Mouse (Mus musculus) brown adipose tissue, adult 24 weeks (tissue): ENCODE results near the gene Thsd7a. TPM values are rescaled to one million over a fixed set of nuclear protein-coding genes. Genes with fewer than 3 reads are reported as not detected.

Source experiments
- H3K27ac ChIP-seq: fragments of 200-500 bp; replicated peaks from 2 replicates; pipeline ENCODE4 v1.5.1; 2012; ENCODE audit warnings: low read depth, mild to moderate bottlenecking, low read length
- H3K4me1 ChIP-seq: fragments of 200-500 bp; 2 replicates; pipeline ENCODE4 v1.6.1; 2012; ENCODE audit warnings: low read length, mixed read lengths; ENCODE audit not compliant: control insufficient read depth, insufficient read depth, insufficient read length
- H3K4me3 ChIP-seq: fragments of 200-500 bp; 2 replicates; pipeline ENCODE4 v1.5.1; 2012; ENCODE audit warnings: low read depth, mild to moderate bottlenecking, low read length, moderate library complexity; ENCODE audit not compliant: insufficient read depth
- polyA plus RNA-seq: library from polyadenylated mRNA; stranded (reverse); fragments of >200 nt; gene quantifications from 2 replicates; pipeline ENCODE4 v1.2.4, GENCODE M21; 2012; ENCODE audit not compliant: missing spikeins, insufficient read depth, insufficient read length

The Thsd7a gene
- polyA plus RNA-seq, 1 experiment: 1.5 TPM

GRCm38 (mm10) chr6:12572202-12572601 lies 177.0 kb downstream of the Thsd7a start:
- Histone ChIP-seq H3K4me3 (no peak overlapping the region), H3K27ac (no peak overlapping the region), H3K4me1 (no peaks in the 10 kb centered on the region)

- H3K4me1 ChIP-seq: peaks cover 2% of the 10 kb centered on the region; the same call in 1 of the 2 replicates
- no peak overlapping the region for H3K4me3 ChIP-seq
These were observed 184.1 kb downstream of the Thsd7a start for GRCm38 (mm10) chr6:12565136-12565535.

GRCm38 (mm10) chr6:12562336-12562735 lies 186.9 kb downstream of the Thsd7a start:
- Histone ChIP-seq H3K27ac (no peak overlapping the region), H3K4me1 (peaks cover 2% of the 10 kb centered on the region; the same call in 1 of the 2 replicates), H3K4me3 (no peak overlapping the region)

More at GRCm38 (mm10) chr6:12565136-12565535, 184.1 kb downstream of the Thsd7a start:
- H3K27ac ChIP-seq: no peak overlapping the region

- Histone ChIP-seq H3K27ac (no peak overlapping the region), H3K4me1 (peaks cover 2% of the 10 kb centered on the region; the same call in 1 of the 2 replicates), H3K4me3 (no peak overlapping the region)
These were observed 188.7 kb downstream of the Thsd7a start for GRCm38 (mm10) chr6:12560500-12560899.

DNA sequence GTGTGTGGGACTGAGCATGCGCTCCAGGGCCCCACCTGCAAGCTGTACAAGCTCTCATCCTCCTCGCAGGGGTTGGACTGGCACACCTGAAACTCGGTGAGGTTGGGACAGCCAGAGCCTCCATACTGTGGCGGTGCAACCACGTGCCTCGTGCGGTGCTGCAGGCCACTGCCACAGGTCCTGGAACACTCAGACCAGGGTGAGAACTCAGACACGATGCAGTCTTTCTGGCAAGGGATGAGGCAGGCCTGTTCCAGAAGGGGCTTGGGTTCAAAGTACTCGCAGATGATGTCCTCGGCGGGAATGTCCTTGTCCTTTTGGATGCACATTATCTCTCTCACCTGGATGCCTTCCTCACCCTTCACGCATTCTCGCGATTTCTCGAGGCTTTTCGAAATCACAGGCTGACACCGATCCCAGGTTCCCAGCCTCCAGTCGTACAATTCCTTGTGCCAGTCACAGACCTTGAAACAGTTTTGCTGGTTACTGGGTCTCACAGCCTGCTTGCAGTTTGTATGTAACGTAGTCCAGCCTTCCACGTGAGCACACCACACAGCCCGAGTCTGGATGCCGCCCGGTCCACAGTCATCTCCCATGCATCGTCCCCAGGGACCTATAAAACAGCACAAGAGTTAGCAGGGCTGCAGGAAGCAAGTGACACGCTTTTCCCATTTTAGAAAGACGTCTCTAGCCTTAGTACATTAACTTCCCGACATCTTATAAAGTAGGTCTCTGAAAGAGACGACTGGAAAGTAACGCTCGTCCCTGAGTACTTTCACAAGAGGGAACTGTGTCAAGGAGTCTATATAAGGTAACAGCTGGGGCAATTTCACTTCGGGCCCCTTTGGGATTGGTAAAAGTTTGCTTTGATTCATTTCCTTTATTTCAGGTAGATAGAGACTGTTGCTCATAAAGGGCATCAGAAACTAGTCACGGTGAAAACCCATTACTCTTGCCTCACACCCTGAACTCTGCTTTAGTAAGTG lies 193.8 kb downstream of the Thsd7a start:
- Histone ChIP-seq H3K27ac (no peak overlapping the region), H3K4me3 (no peak overlapping the region), H3K4me1 (no peaks in the 10 kb centered on the region)

DNA sequence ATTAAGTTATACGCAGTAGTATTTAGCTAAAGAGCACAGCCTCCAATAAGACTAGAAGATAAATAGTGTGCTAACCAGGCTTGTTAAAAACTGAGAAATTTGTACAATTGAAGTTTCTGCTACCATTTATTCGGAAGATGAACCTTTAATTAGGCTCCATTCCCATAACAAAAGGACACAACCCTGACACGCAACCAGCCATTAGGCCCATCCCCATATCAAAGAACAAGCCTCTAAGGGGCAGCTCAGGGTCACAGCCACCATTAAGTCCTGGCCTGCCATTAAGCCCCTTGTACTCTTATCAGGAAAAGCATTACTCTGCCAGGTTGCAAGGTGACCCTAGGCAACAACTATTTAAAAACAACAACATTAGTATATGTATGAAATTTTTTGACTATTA lies 198.0 kb downstream of the Thsd7a start:
- Histone ChIP-seq H3K4me3 (no peak overlapping the region), H3K27ac (no peak overlapping the region), H3K4me1 (no peaks in the 10 kb centered on the region)

DNA sequence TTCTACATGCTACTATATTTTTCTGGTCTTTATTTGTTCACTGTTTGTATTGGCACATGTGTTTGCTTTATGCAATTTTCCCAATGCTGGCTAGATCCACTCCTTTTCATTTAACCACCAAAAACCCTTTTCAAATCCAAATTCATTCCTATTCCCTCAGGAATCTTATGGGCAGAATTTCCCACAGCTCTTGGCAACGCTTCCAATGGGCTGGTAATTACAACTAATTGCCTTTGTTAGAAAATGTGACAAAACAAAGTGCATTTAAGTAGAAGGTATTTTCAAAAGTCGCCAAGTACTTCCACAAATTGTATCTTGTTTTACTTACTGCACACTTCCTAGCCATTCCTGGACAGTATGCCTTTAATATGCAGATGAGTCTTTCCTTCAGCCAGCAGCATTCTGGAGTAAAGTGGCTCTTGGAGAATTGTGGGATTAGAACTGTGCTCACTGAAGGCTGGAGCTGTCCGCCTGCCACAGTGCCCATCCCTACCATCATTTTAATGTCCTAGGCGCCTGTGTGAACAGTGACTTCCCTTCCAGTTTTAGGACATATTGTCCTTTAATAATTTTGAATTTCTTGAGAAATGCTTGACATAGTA lies 199.1 kb downstream of the Thsd7a start:
- Histone ChIP-seq H3K27ac (no peak overlapping the region), H3K4me3 (no peak overlapping the region), H3K4me1 (no peaks in the 10 kb centered on the region)

- no peak overlapping the region; the same call in 1 of the 2 replicates for H3K27ac ChIP-seq
- no peaks in the 10 kb centered on the region for H3K4me1 ChIP-seq
- H3K4me3 ChIP-seq: no peak overlapping the region
These were observed 205.1 kb downstream of the Thsd7a start for GRCm38 (mm10) chr6:12544096-12544495.

DNA sequence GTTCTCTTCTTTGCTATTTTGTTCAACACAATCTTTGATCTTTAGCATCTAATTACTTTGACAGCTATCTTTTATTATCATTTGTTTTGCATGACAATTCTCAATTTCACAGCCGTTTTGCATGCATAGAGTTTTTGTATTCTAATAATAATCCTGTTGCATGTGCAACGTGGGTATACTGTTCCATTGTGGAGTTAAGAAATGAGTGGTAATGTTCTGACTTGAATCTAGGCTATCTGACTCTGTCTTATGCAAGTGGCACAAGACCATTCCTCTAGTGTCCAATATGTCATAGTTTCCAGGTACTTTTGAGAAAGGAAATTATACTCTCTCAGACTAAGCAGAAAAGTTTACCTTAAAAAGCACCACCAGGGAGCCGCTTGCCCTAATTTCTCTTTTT lies 206.7 kb downstream of the Thsd7a start:
- Histone ChIP-seq H3K4me1 (no peaks in the 10 kb centered on the region), H3K27ac (no peak overlapping the region), H3K4me3 (no peak overlapping the region)

GRCm38 (mm10) chr6:12519121-12519520 lies 230.1 kb downstream of the Thsd7a start:
- no peak overlapping the region for H3K4me3 ChIP-seq
- H3K4me1 ChIP-seq: no peaks in the 10 kb centered on the region
- no peak overlapping the region for H3K27ac ChIP-seq

DNA sequence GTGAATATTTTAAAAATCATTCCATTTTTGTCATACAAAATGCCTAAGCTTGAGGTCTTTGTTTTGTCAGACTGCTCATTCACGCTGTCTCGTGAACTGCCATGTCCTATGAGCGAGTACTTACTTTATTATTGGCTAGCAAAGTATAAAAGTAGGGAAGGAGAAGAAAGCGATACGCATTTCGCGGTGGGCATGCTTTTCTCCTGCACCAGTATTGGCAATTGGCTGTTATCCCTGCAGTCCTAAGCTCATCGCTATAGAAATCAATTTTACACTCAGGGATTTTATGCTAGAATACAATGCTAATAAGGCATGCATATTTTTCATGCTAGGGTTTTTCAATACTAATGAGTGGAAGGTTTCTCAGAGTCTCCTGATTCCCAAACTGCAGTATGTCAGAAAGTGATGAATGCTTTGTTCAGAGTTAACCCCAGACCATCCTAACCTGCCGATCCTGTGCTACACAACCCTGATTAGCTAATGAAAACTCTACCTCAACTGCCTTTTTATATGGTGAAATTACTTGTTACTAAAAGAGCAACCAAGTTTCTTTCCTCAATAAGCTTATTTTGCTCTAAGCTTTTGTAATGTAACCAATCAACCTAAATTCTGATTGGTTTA lies 230.8 kb downstream of the Thsd7a start:
- Histone ChIP-seq H3K27ac (no peak overlapping the region), H3K4me3 (no peak overlapping the region), H3K4me1 (no peaks in the 10 kb centered on the region)

- Histone ChIP-seq H3K4me3 (no peak overlapping the region), H3K4me1 (no peaks in the 10 kb centered on the region)
These were observed 231.5 kb downstream of the Thsd7a start for GRCm38 (mm10) chr6:12517726-12518125.

GRCm38 (mm10) chr6:12506877-12507276 lies 242.3 kb downstream of the Thsd7a start:
- Histone ChIP-seq H3K27ac (no peak overlapping the region), H3K4me3 (no peak overlapping the region), H3K4me1 (no peaks in the 10 kb centered on the region)

More at GRCm38 (mm10) chr6:12517726-12518125, 231.5 kb downstream of the Thsd7a start:
- no peak overlapping the region for H3K27ac ChIP-seq

- H3K4me1 ChIP-seq: no peaks in the 10 kb centered on the region
These were observed 245.3 kb downstream of the Thsd7a start for GRCm38 (mm10) chr6:12503867-12504266.

DNA sequence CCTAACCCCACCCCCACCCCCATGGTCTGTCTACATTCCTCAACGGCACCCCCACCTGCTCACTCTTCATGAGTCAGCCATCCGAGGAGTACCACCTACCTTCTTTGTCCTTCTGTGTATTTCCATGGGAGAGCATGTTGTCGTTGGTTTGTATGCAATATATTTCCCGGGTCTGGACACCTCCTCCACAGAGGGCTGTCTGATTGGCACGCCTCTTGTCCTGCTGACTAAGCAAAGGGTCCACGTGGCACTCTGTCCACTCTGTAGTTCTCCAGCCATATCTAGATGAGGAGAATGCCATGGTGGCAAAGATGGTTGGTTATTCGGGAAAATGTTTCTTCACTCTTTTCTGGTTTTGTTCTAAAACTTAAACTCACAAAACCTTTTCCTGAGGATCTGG lies 248.3 kb downstream of the Thsd7a start:
- no peak overlapping the region for H3K4me3 ChIP-seq
- no peak overlapping the region for H3K27ac ChIP-seq
- no peaks in the 10 kb centered on the region for H3K4me1 ChIP-seq

More at GRCm38 (mm10) chr6:12503867-12504266, 245.3 kb downstream of the Thsd7a start:
- H3K4me3 ChIP-seq: no peak overlapping the region
- no peak overlapping the region for H3K27ac ChIP-seq
